Mouse (Mus musculus) spleen, embryonic (tissue): ENCODE measurements at regions not wholly inside any gene's neighbourhood (a gene's known extent, or its start where the extent isn't known, plus 50 kb on each side); places are given as distances from the start of the nearest gene placed in this dataset.
"Not testable (repeated sequence)": the region's sequence is repeated elsewhere in the genome, so short reads cannot be mapped to it uniquely, and the experiment has no call there.

Experiments
- CTCF ChIA-PET: fragments of 350-600 bp; sonication (Branson Sonifier 250); formaldehyde crosslinking; loops from one replicate; lab custom pipeline; 2022; lab: Charles Lee

- CTCF ChIA-PET: no interaction called here
Measured at GRCm38 (mm10) chr9:85637274-85637673, 111.9 kb downstream of the Ibtk start.

DNA sequence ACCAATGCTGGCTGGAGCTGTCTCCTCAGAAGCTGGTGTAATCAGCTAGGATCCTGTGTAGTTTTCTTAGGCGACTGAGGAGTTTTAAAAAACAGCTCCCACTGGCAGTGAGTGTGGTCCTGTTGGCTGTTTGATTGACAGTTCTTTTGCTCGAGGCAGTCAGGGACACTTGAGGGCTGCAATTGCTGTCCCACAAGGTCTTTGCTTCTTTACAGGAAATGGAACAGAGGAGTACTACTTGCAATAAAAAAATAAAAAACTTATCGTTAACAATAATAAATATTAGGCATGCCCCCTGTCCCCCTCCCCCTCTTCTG lies 113.0 kb downstream of the Ibtk start:
- CTCF ChIA-PET: no interaction called here

DNA sequence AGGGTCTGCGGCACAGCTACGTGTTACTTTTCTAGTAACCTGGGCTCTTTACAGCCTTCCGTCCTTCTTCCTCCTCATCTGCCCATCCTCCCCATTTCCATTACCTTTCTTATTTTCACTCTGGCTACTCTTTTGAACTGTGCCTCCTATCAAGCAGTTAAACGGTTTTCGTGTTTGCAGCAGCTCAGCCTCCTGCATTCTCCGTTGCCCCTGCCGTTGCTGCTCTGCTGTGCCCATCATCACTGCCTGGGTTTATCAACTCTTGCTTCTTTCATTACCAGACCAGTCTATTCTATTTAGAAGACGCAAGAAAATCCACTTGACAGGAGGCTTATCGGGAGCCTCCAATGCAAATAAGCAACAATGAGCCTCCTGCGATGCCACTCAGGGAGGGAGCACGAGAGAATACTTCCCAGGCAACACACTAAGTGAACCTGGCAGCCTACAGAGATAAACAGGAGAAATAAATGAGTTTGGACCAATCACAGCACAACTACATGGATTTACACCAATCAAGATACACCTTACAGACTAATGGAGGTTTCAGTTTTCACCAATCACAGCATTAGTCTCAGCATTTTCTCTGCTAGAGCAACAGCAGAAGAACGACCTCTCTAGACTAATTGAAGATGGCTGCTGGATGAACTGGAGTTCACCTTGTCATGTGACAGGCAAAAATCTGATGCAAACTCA lies 113.5 kb downstream of the Ibtk start:
- CTCF ChIA-PET: no interaction called here

DNA sequence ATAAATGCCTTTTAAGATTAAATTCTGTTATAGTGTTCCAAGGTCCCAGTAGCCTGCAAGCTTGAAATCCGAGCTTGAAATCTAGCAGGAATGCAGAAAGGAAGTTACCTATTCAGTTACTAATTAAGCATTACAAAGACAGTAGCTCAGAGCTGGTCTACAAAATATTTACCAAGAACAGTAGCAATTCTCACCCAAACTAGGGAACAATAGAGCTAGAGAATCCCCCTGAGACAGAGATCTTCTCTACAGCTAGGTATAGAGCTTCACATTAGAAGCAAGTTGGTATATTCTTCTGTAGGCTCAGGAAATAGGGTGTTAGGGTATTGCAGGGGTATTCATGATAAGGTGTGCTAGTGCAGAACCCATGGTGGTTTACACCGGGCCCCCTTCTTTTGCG lies 114.3 kb downstream of the Ibtk start:
- CTCF ChIA-PET: not testable (repeated sequence)

DNA sequence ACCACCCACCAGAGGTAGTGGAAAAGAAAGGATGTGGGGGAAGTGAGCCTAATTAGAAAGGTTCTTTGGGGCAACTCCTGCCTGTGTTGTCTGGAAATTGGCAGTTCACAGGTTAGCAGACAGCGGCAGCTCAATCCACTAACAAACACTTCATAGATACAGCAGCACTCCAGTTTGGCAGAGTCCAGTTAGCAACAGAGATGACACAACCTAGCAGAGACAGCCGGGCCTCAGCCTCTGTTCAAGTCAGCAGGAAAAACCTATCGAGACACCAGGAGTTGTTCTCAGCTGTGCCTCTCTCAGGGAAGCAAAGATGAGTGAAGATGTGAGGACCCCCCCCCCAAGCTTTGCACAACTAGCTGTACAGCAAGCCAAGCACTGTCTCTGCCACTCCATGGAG lies 131.2 kb downstream of the Ibtk start:
- CTCF ChIA-PET: no interaction called here

- CTCF ChIA-PET: no interaction called here
Measured at GRCm38 (mm10) chr9:85617177-85617777, 131.9 kb downstream of the Ibtk start.

DNA sequence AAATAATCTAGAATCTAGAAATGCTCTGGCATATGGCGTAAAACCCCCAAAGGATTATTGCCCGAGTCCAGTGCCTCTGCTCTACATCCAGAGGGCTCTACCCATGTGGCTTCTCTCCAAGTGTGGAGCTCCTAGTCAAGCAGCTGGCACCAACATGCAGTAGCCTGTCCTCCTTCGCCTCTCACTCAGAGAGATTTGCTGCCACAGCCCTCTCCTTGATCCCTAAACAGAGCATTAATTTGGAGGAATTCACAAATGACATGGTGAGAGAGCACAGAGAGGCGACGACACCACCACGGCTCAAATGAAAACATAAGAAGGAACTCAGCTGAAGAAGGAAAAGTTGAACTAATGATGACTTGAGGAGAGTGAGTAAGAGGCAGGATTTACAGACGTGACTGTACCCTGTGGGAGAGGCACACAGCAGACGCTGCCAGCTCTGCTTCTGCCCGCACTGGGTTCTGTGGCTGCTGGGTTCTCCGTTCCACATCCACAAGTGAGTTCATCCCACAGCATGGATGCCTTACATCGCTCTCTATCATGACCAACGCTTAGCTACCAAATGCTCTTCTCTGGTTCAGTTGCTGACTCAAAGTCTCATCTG lies 132.8 kb downstream of the Ibtk start:
- CTCF ChIA-PET: interaction anchor here (0.7 kb wide), 1 partner anchor 996 kb away, joined by 3 read pairs; no protein-coding TSS in a partner anchor

GRCm38 (mm10) chr9:85609152-85609551 lies 140.0 kb downstream of the Ibtk start:
- CTCF ChIA-PET: no interaction called here

DNA sequence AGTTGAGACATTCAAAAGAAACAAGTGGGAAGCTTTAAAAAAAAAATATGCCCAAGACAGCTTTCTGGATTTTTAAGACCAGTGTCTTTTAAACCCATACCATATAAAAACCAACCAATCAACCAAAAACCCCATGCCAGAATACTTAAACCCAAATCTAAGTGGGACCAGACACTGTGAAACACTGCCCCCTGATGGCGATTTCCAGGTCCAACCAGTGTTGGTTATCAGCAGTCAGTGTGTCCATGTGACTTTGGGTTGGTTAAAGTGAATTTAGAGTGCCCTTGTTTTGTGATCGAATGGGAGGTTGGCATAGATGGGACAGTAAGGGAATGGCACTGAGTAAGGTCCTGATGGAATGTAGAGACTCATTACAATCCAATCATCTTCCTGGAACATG lies 152.2 kb downstream of the Ibtk start:
- CTCF ChIA-PET: no interaction called here

GRCm38 (mm10) chr9:85593867-85594266 lies 155.3 kb downstream of the Ibtk start:
- CTCF ChIA-PET: no interaction called here

GRCm38 (mm10) chr9:85592639-85593038 lies 156.5 kb downstream of the Ibtk start:
- CTCF ChIA-PET: no interaction called here

- CTCF ChIA-PET: no interaction called here
Measured at GRCm38 (mm10) chr9:85589210-85589609, 159.9 kb downstream of the Ibtk start.

- CTCF ChIA-PET: no interaction called here
Measured at GRCm38 (mm10) chr9:85588077-85588476, 161.1 kb downstream of the Ibtk start.

DNA sequence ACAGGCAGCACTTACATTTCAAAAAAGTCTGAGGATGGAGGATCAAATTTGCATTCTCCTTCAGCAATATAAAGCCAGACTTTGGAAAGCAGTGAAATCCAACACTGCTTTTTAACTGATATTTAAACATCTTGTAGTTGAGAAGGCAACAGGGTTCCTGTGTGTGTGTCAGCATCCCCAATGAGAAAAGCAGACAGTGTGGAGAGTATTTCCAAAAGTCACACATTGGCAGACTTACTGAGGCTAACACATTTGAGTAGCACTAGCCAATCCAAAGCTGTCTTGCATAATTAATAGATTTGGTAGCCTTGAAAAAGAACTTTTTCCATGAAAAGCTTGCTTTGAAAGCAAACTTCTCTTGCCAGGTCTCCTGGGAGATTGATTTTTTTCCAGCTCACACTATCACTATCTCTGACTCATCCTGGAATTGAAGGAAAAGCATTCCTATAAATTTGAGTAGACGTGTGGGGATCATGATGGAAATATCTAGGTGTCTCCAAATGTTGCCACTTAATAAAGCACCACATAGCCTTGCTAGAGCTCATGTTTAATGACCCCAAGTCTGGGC lies 168.0 kb downstream of the Ibtk start:
- CTCF ChIA-PET: no interaction called here

GRCm38 (mm10) chr9:85577812-85578211 lies 171.3 kb downstream of the Ibtk start:
- CTCF ChIA-PET: no interaction called here

GRCm38 (mm10) chr9:85577338-85577737 lies 171.8 kb downstream of the Ibtk start:
- CTCF ChIA-PET: no interaction called here

DNA sequence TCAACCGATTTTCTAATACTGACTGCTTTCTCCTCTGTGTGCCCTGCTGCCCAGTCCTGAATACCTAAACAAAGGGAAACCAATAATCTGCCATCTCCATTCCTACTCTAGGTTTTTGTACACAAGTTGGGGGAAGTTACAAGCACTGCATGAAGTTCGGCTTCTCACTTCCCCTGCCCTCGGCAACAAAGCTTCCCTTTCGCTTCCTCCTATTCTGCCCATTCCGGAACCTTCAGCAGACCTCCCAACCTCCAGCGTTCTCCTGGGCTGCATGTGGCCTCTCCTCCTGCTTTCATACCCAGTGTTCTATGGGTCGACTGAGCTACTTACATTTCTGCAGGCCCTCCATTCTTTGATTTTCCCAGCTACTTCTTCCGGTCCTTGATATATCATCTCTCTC lies 180.3 kb downstream of the Ibtk start:
- CTCF ChIA-PET: no interaction called here

DNA sequence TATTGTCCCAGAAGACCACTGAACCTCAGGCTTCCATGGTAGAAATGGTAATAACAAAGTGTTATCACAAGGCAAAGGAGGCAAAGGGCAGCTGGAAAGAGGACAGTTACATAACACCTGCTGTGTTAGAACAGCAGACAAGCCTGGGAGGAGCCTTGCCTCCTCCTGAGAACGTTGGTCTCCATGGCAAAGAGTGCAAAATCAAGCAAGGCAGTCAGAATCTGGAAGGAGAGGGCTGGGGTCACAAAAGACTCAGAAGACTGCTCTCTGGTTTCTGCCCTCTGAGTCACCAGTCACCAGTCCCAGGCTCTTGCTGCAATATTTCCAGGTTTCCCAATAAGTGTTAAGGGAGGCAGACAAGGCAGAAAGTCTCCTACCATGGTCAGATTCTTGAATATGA lies 197.3 kb downstream of the Ibtk start:
- CTCF ChIA-PET: no interaction called here

GRCm38 (mm10) chr9:85550455-85550854 lies 198.7 kb downstream of the Ibtk start:
- CTCF ChIA-PET: no interaction called here

GRCm38 (mm10) chr9:85546226-85546625 lies 202.9 kb downstream of the Ibtk start:
- CTCF ChIA-PET: no interaction called here

DNA sequence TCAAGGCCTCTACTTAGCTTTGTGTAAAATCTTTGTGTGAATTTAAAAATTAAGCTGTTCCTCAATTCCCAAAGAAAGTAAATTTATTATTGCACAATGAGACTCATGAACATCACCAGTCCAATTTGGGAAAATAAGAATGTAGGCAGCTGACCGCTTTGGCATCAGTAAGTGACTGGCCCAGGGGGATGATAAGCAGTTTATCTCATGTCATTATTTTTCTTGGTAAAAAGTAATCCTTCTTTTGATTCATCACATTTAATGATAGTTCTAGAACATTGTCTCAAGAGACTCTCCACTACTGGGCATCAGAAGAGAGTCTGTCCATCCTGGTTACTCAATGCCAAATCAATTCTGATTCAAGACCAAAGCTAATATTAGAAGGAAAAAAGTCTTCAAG lies 203.6 kb downstream of the Ibtk start:
- CTCF ChIA-PET: no interaction called here

GRCm38 (mm10) chr9:85538557-85538956 lies 210.6 kb downstream of the Ibtk start:
- CTCF ChIA-PET: no interaction called here

- CTCF ChIA-PET: interaction anchor here (0.7 kb wide), 1 partner anchor 90 kb away, joined by 3 read pairs; no protein-coding TSS in a partner anchor
Measured at GRCm38 (mm10) chr9:85528421-85528820, 201.3 kb upstream of the Tent5a start.
